Mouse (Mus musculus) MEL (cell line): Measurements from ENCODE around the gene Gm20708.
A peak's percentile ranks its signal among the peaks of the same experiment; 100 is the strongest.

Source experiments
- CTCF ChIP-seq, 3 experiments: IDR thresholded peaks in 2 of 3; conservative IDR thresholded peaks in 1 of 3; 2 replicates each; pipeline ENCODE4 v1.5.1; 2011 to 2012; ENCODE audit warnings: low read length in 3 of 3, low read depth in 2 of 3, mild to moderate bottlenecking in 2 of 3, improper control_type of control experiment in 1 of 3, inconsistent platforms in 1 of 3, mixed read lengths in 1 of 3, moderate library complexity in 1 of 3; ENCODE audit not compliant: control insufficient read depth in 1 of 3, insufficient read depth in 1 of 3, poor library complexity in 1 of 3, severe bottlenecking in 1 of 3
- NRF1 ChIP-seq: IDR thresholded peaks from 2 replicates; pipeline ENCODE4 v1.6.1; 2014; ENCODE audit warnings: low read depth, mild to moderate bottlenecking, inconsistent platforms, low read length, improper control_type of control experiment, moderate library complexity; ENCODE audit not compliant: poor library complexity, insufficient read depth, severe bottlenecking
- UBTF ChIP-seq: IDR thresholded peaks from 2 replicates; pipeline ENCODE4 v1.6.1; 2012; ENCODE audit warnings: low read depth, mild to moderate bottlenecking, inconsistent platforms, low read length, improper control_type of control experiment, moderate library complexity, borderline replicate concordance; ENCODE audit not compliant: insufficient read depth

DNA sequence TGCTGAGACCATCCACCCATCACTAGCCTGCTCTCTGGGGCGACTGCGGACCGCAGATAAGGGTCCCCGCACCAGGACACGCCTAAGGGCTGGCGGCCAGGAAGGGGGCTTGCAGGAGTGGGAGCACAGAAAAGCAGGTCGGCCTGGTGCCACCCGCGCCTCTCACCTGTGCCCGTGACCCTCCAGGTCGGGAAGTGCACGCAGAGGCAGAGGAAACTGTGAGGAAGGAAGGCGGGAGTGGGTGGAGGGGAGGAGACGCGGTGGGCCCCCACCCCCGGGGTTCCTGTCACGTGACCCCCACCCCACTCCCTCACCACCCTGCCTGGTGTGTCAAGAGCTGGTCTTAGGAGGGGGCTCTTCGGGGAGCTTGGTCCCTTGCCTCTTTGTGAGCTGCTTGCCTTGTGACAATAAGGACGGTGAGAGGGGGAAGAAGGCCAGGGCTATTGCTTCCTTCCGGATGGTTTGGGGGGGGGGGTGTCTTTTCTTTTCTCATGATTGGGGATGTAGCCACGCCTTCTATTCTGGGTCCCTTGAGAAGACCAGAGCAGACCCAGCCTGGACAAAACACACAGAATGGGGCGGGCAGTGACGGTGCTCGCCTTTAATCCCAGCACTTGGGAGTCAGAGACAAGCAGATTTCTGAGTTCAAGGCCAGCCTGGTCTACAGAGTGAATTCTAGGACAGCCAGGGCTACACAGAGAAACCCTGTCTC lies 27.3 kb upstream of the Gm20708 start, which contains the start of the genes Tmc8 and Tmc6:
- TF ChIP-seq NRF1 (no peak), CTCF (IDR thresholded peaks at IDR 0.05 in 2 of 3, conservative IDR thresholded peaks at IDR 0.05 in 1 of 3; ENCODE audit: control insufficient read depth in 1 of 3, insufficient read depth in 1 of 3, low read depth in 2 of 3, low read length in 3 of 3, poor library complexity in 1 of 3, severe bottlenecking in 1 of 3) (no peak), UBTF (0 out of 2 replicates have a peak, but pooled peaks have one; percentile 64)
